Mouse (Mus musculus): ENCODE data around the gene Cpvl.

DNA sequence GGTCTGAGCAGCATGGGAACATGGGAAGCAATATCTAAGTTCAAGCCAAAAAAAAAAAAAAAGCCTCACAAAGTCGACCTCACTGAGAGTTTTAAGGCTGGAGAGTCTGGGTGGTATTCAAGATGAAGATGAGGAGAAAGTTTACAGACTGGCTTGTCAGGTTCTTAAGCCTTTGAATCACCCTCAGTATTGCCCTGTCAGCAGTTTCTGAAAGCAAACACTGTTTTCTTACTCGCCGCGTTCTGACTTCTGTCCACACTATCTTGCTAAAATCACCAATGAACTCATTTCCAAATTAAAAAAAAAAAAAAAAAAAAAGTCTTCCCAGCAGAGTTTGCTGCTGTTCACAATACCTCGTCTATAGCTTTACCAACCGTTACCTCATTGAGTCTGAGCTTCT, 5.3 kb upstream of the Cpvl start:
- TF ChIP-seq EP300 (IDR thresholded peaks at IDR 0.05; ENCODE audit: low read depth): no peak
- no peak for TF ChIP-seq CTCF (IDR thresholded peaks at IDR 0.05; ENCODE audit: low read depth)
